Comparison of ENCODE assay signal across 16 mouse cellular contexts in the genomic region with DNA sequence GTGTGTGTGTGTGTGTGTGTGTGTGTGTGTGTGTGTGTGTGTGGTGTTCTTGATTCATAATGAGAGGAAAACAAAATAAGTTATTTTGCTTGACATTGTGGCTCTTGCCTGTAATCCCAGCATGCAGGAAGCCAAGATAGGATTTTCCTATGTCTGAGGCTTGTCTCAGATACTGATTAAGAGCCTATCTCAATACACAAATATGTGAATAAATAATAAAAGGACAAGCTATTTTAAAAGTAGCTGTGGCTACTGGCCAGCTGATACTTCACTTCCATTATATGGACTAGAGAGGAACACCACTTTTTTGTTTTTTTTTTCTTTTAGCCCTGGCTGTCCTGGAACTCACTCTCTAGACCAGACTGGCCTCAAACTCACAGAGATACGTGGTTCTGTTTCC. TPM values are rescaled to one million over a fixed set of nuclear protein-coding genes. Genes with fewer than 3 reads are reported as not detected.
DNase-seq lines count a peak whose midpoint lies in the region; ATAC-seq and TF ChIP-seq lines count a peak whose summit lies in the region.
"Had no signal": no experiment of that assay in that cellular context is flagged by ENCODE, and none has a peak within 500 bp of the region (broad histone marks: within the 10 kb centered on the region; RNA-seq: fewer than 3 reads in every experiment).

No protein-coding gene starts in this region.

- ATAC-seq in heart, embryonic 16.5 days (replicated peaks; ENCODE audit: extremely low read depth, insufficient read depth, low FRiP score) = no peak
- ATAC-seq in embryonic facial prominence, embryonic 13.5 days (ENCODE audit: insufficient number of reproducible peaks, insufficient read depth, low FRiP score, low TSS enrichment, low read depth) = no peak
- no peak for ATAC-seq in megakaryocyte, adult 5-6 weeks (ENCODE audit: poor library complexity, severe bottlenecking)
- ATAC-seq: forebrain, embryonic 14.5 days had no signal

- peak overlapping the region; percentile 45; the same call in 1 of the 2 replicates for H3K27ac ChIP-seq in heart, embryonic 16.5 days (ENCODE audit: low read length)
- H3K27ac ChIP-seq in liver, adult 2 months (replicated peaks; ENCODE audit: insufficient read depth, low read depth, low read length) = peak overlapping the region; percentile 83
- H3K27ac ChIP-seq in embryonic facial prominence, embryonic 13.5 days = 0 out of 2 replicates have a peak overlapping the region, but pooled peaks have one; percentile 23
- H3K27ac ChIP-seq: hindbrain, embryonic 14.5 days; limb, embryonic 12.5 days; lung, embryonic 15.5 days had no signal

- H3K27me3 ChIP-seq in heart, embryonic 16.5 days (ENCODE audit: control insufficient read depth, insufficient read depth, low read length) = no peaks in the 10 kb centered on the region
- H3K27me3 ChIP-seq in liver, adult 2 months (ENCODE audit: control insufficient read depth, insufficient read depth, low read length) = no peaks in the 10 kb centered on the region
- H3K27me3 ChIP-seq in embryonic facial prominence, embryonic 13.5 days = no peaks in the 10 kb centered on the region
- H3K27me3 ChIP-seq: limb, embryonic 12.5 days; lung, embryonic 15.5 days had no signal

- H3K4me1 ChIP-seq in heart, embryonic 16.5 days (ENCODE audit: control insufficient read depth, insufficient read depth, low read length) = peaks cover 38% of the 10 kb centered on the region
- peaks cover 5% of the 10 kb centered on the region; the same call in 1 of the 2 replicates for H3K4me1 ChIP-seq in liver, adult 2 months (ENCODE audit: control insufficient read depth, insufficient read depth, low read length)
- H3K4me1 ChIP-seq in embryonic facial prominence, embryonic 13.5 days = peaks cover 35% of the 10 kb centered on the region

- no peak overlapping the region for H3K4me3 ChIP-seq in heart, embryonic 16.5 days (ENCODE audit: low read length)
- no peak overlapping the region for H3K4me3 ChIP-seq in liver, adult 2 months (ENCODE audit: insufficient read depth, low read depth, low read length)
- no peak overlapping the region for H3K4me3 ChIP-seq in embryonic facial prominence, embryonic 13.5 days
- H3K4me3 ChIP-seq: limb, embryonic 12.5 days; lung, embryonic 15.5 days had no signal

- TF ChIP-seq CTCF in liver, adult 2 months (IDR thresholded peaks at IDR 0.05; ENCODE audit: low read depth, low read length) = no peak

- TF ChIP-seq POLR2A in liver, adult 2 months (IDR thresholded peaks at IDR 0.05; ENCODE audit: extremely low read depth, insufficient read depth, low read length) = no peak

- no peak overlapping the region for H3K9ac ChIP-seq in heart, embryonic 16.5 days (ENCODE audit: low read length)
- no peak overlapping the region for H3K9ac ChIP-seq in liver, adult 2 months (ENCODE audit: low read depth, low read length)
- no peak overlapping the region for H3K9ac ChIP-seq in embryonic facial prominence, embryonic 13.5 days
- H3K9ac ChIP-seq: hindbrain, embryonic 14.5 days; limb, embryonic 12.5 days; lung, embryonic 15.5 days had no signal

- H3K79me2 ChIP-seq in liver, adult 2 months (ENCODE audit: control insufficient read depth, insufficient read depth, low read length) = no peaks in the 10 kb centered on the region

- H3K36me3 ChIP-seq in heart, embryonic 16.5 days (ENCODE audit: control insufficient read depth, insufficient read depth) = no peaks in the 10 kb centered on the region
- no peaks in the 10 kb centered on the region for H3K36me3 ChIP-seq in liver, adult 2 months (ENCODE audit: control insufficient read depth, insufficient read depth, low read length)
- no peaks in the 10 kb centered on the region for H3K36me3 ChIP-seq in embryonic facial prominence, embryonic 13.5 days
- H3K36me3 ChIP-seq: limb, embryonic 12.5 days; lung, embryonic 15.5 days had no signal

- DNase-seq in heart, adult 18-20 months = no peak
- DNase-seq in liver, adult 2 months (ENCODE audit: extremely low read depth, low read depth, low spot score) = no peak
- DNase-seq in liver = no peak
- DNase-seq in kidney, postnatal 36 days = peak; percentile 36 to 68
- no peak for DNase-seq in adrenal gland, adult (ENCODE audit: inconsistent age in 2 of 2, low spot score in 1 of 2)
- DNase-seq: adrenal gland, adult 2 months; cerebellum, adult 8-10 months; retina, postnatal 1 day; thymus, postnatal 36 days had no signal

- WGBS in heart, embryonic 16.5 days = 36% methylated on average over 1 of the region's 1 CpGs
- 50% methylated on average over 1 of the region's 1 CpGs for WGBS in liver, adult 2 months
- 26% methylated on average over 1 of the region's 1 CpGs for WGBS in embryonic facial prominence, embryonic 13.5 days

- 0 out of 2 replicates have a peak, but pooled peaks cover 2% of the 10 kb centered on the region for H3K9me3 ChIP-seq in heart, embryonic 16.5 days (replicated peaks; ENCODE audit: control insufficient read depth, low read length)
- H3K9me3 ChIP-seq in embryonic facial prominence, embryonic 13.5 days = peaks cover 9% of the 10 kb centered on the region; the same call in 1 of the 2 replicates
- H3K9me3 ChIP-seq: lung, embryonic 15.5 days had no signal

- H3K4me2 ChIP-seq in heart, embryonic 16.5 days (ENCODE audit: low read depth, low read length) = no peak overlapping the region
- H3K4me2 ChIP-seq in embryonic facial prominence, embryonic 13.5 days = no peak overlapping the region
- H3K4me2 ChIP-seq: hindbrain, embryonic 14.5 days; limb, embryonic 12.5 days; lung, embryonic 15.5 days had no signal

RNA-seq across cellular contexts. Expression of gene Plpp1, which starts 38.8 kb away (rescaled TPM):
- polyA plus RNA-seq in heart, embryonic 16.5 days (2015; fragmentation: Nextera tagmentation; extraction: Ambion mirVana) = 59.3 and 63.2 TPM in 2 replicates
- total RNA-seq in heart, adult 18-20 months (2021) = 10 to 100 TPM; 41.8 to 43.5 TPM
- total RNA-seq in liver, adult 2 months (2014; rRNA removed) = 18.6 and 24.3 TPM in 2 replicates
- polyA plus RNA-seq in liver, adult 2 months (2012; rRNA removed) = 13.4 and 15.0 TPM in 2 replicates
- 46.9 and 51.8 TPM in 2 replicates for polyA plus RNA-seq in embryonic facial prominence, embryonic 13.5 days (2015; fragmentation: Nextera tagmentation; extraction: Ambion mirVana)
- total RNA-seq in megakaryocyte, adult 5-6 weeks (2015) = 1.1 TPM in 2 replicates
- 0.26 and 1.5 TPM in 2 replicates for total RNA-seq in megakaryocyte, adult 5-6 weeks (2017)

Comparison
In these comparisons a context has a peak if more than half of its experiments do, and no peak if none do; other contexts are left out.
1. H3K27ac ChIP-seq: peak in every context shown above with its lines; median percentile 83 in liver, adult 2 months; 45 in heart, embryonic 16.5 days; 23 in embryonic facial prominence, embryonic 13.5 days.
2. DNase-seq: peak in kidney, postnatal 36 days (2 of 2); none in heart, adult 18-20 months (0 of 2), liver, adult 2 months (single experiment), liver (single experiment) and adrenal gland, adult (0 of 2).